Mouse (Mus musculus) c-Kit-negative CD71-positive TER-119-positive erythroid progenitor cells, embryonic 14.5 days (primary cell): ENCODE data around the gene Pi4kb.
"Not testable (repeated sequence)": the region's sequence is repeated elsewhere in the genome, so short reads cannot be mapped to it uniquely, and the experiment has no call there.

Experiments
- DNase-seq: peaks from one replicate; pipeline ENCODE4 v3.0.0-alpha.2; 2013; ENCODE audit warnings: low read depth, low spot score

Pi4kb gene

DNA sequence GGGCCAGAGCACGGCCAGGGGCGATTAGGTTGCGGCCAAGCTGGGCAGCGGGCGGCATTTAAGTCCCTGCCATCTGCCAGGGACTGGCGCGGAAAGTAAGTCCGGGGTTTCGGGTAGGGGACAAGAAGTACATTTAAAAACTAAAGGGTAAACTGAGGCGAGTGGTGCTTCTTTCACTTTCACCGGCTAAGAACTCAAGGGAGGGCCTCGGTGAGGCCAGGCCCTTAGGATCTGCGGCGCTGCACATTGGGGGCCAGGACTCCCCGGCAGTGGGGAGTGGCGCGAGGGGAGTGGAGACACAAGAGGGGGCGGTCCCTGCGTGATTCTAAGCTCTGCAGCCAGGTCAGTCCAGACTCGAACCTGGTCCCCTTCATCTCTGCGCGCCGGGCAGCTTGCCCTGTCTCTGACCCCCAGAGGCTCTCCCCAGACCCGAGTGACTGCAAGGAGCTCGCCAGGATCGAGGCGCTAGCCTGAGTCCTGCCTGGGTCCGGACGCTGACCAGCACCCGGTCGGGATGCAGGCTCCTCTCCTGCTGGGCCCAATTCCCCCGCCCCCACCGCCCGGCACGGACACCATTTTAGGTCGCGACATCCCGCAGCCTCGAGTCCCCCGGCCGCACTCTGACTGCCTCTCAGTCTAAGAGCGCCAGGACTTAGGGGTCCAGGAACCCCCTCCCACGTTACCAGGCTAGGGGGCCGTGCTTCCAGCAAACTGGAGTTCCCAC lies 40.1 kb downstream of the Pi4kb start:
- peak; percentile 30 for DNase-seq

DNA sequence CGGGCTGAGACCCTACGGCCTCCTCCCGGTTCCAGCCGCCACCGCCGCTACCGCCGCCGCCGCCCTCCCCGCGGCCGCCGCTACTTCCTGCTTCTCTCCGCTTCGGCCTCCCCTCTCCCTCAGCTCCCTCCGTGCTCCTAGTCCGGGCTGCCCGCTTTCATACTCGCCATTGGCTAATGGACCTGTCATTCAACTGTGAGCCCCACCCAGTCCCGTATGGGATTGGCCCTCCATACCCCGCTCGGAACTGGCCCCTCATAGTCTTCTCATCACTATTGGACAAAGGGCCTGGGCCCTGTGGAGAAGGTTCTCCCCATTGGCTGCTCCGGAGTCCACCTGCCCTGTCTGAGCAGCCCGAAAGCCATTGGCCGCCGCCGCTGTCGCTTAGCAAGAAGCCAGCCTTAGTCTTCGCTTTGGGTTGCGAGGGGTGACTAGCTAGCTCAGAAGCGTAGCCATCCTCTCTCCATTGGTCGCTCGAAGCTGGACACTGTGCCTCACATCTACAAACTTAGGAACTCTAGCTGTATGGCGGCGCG lies 40.9 kb downstream of the Pi4kb start, which contains the start of gene Zfp687:
Gene Zfp687 (minus strand): TSS at position 112 of the 536 bp plus-strand sequence.
- peak; percentile 100 for DNase-seq

DNA sequence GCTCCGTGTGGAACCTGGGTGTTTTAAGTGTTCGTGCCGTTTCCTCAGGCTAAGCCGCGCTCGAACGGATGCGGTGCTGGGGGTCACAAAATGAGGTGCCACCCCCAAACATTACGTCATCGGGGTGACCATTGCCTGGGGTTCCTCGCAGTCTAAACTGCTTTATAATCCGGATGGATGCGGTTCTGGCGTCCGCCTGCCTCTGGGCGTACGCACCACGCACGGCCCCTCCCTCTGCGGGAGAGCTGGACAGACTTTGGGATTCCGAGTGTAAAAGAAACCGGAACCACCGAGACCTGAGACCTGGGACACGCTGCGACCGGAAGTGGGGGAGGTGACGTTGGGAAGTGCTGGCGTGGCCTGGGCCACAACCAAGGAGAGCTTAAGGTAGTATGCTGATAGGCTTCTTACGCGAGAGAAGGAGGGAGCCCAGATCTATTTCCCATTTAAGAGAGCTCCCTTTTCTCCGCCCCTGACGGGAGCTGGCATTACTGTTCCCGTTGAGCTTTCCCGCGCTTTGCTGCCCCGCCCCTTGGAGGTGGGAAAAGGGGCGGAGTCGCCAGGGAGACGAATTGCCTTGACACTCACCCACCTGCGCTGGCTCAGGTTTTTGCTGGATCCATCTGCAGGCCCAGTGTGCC lies 41.5 kb downstream of the Pi4kb start:
- DNase-seq = peak; percentile 92

DNA sequence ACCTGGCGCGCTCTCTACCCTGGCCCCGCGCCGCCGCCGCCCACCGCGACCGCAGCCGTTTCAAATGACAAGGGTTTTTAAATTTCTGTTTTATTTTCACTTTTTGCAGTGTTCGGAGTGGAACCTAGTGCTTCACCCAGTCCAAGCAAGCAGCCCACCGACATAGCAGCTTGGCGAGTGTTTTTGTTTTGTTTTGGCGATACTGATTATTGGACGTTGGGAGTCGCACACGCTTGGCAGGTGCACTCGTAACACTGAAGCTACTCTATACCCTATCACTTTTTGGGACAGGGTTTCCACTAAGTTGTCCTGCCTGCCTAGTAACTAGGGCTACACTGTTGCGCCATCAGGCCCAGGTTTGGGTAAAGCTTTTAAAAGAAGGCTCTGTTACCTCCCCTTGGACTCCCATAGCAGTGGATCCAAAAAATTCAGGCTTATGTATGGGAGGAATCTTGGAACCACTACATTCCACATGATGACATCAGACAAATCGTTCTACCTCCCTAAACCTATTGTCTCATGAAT lies 42.1 kb downstream of the Pi4kb start:
- no peak for DNase-seq

DNA sequence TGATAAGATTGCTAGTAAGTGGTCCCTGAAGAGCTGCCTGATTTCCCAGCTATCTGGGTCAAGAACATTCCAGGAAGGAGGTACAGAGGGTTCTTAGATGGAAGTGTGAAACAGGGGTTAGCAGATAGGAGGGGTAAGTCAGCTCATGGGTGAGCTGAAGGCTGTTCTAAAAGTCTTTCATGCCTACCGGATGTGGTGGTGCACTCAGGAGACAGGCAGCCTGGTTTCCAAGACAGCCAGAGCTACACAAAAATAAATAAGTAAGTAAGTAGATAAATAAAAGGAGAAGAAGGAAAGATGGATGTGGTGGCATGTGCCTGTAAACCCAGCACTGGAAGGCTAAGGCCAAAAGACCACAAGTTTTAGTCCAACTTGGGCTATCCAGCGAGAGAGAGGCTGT lies 44.2 kb downstream of the Pi4kb start:
- DNase-seq = no peak

DNA sequence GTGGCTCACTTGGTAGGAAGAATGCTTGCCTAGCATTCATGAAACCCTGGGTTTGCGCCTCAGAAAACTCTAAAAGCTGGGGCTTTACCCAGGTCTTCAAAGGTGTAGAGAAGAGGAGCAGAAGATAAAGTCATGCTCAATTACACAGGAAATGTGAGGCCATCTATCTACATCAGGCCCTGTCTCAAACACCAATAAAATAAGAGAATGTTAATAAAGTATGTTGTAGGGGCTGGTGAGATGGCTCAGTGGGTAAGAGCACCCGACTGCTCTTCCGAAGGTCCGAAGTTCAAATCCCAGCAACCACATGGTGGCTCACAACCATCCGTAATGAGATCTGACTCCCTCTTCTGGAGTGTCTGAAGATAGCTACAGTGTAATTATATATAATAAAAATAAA lies 46.4 kb downstream of the Pi4kb start:
- not testable (repeated sequence) for DNase-seq

DNA sequence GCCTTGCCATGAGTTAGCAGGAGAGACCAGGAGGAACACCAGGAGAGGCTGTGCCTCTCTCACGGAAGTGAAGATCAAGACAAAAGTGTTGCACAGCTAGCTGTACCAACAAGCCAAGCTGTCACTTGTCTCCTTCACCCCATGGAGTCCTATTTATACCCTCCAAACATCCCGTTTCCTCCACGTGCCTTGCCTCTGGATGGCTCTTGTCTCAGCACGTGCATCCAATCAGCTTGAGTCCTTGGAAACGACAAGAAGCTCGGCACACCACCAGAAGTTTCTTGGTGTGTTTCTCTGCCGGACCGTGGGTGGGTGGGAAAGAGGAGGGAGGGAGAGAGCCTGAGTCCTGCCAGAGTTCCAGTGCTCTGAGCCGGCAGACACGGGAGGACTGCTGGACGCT lies 50.0 kb downstream of the Pi4kb start:
- no peak for DNase-seq

DNA sequence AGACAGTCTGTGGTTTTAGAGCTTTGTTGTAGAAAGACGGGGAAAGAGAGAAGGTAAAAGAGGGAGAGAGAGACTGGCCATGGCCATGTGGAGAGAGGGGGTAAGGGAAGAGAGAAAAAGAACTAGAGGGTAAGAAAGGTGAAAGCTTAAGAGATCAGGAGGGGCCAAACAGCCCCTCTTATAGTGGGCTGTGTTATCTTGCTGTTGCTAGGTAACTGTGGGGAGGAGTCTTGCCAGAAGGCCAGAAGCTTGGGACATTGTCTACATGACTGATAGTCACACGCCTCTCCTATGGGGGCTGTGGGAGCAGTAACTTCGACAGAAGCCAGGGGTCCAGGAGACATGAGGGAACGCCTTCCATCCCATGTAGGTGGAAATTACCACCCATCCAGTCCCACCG lies 50.7 kb downstream of the Pi4kb start:
- DNase-seq = no peak

DNA sequence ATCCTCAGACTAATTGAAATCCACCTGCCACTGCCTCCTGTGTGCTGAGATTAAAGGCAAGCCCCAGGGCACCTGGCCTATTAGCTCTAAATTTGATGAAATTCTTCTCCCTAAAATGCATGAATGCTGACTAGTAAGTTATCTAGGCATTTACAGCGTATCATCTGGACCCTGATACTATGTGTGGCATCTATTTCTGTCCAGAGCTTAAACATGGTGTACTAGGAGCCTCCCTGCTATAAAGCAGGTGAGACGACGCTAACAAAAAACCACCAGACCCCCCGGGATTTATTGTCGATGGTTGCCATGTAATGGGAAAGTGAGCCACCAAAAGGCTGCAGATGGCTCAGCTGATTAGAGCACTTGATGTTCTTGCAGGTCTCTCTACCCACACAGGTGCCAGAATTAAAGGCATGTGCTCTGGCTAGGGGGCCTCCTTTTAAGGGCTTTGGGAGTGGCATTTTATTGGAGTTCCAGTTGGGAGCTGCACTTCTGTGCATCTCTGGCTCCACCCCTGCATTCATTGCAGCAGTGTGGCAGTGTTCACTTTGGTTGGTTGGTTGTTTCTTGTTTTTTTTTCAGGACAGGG lies 52.6 kb downstream of the Pi4kb start:
- DNase-seq = no peak

DNA sequence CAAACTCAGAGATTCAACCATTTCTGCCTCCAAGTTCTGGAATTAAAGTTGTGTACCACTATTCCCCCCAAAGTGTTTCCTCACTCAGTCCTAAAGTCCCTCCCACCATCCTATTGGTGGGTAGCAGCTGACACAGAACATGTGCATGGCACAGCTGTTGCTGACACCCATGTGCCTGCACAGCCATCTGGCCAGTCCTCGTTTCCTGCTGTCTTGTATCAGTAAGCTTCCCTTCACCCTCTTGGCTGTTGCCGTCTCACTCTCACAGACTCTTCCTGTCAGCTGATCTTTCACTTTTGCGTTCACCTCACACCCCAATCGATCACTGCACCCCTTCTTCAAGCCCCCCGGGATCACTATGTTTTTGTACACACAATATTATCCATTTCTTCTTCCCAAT lies 53.2 kb downstream of the Pi4kb start:
- no peak for DNase-seq

DNA sequence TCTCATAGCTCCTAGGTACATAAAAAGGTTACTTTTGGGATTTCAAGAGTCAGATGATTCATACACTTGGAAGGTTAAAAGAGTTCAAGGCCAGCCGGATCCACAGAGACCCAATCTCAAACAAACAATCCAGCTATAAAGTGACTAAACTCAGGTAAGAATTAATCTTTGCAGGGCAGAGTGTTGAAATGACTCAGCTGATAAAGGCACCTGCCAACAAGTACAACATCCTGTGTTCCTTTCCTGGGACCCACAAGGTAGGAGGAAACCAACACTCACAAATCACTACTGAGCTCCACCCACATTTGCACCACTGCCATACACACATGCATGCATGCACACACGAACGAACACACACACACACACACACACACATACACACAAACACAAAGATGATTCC lies 54.1 kb downstream of the Pi4kb start:
- no peak for DNase-seq

DNA sequence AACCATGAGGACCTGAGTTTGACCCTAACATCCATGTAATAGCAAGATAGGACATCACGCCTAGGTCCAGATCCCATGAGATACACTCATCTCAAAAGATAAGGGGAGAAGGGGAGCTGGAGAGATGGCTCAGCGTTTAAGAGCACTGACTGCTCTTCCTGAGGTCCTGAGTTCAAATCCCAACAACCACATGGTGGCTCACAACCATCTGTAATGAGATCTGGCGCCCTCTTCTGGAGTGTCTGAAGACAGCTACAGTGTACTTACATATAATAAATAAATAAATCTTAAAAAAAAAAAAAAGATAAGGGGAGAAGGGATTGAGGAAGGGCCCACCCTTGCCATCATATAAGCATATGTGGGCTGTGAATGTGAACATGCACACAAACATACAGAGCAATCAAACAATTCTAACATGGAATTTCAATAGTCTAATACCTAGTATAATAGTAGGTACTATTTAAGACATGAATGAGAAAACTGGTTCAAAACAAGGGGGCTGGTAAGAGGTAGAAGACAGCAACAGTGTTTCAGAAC lies 54.8 kb downstream of the Pi4kb start:
- not testable (repeated sequence) for DNase-seq

DNA sequence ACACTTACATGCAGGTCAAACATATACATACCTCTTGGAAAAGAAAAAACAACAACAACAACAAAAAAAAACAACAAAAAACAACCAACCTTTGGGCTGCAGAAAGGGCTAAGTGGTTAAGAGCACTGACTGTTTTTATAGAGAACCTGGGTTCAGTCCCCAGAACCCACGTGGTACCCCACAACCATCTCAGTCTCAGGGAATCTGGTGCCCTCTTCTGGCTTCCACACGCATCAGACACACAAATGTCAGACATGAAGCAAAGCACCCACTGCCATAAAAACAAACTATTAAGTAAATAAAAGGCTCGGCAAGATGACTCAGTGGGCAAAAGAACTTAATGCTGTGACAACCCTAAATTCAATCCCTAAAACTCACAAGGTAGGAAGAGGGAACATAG lies 55.4 kb downstream of the Pi4kb start:
- no peak for DNase-seq

DNA sequence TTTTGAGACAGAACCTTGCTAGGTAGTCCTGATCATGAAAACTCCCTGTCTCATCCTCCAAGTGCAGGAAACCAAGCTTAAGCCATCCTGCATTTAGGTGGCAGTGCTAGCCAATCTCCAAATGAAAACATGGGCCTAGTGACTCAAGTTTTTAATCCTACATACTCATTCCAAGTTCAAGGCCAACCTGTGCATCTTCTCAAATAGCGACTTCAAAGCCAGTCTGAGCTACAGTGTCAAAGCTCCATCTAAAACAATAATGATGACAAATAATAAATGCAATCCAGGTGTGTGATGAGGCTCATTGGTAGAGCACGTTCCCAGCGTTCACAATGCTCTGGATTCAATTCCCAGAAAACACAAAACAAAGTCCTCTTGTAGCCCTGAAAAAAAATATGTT lies 67.1 kb downstream of the Pi4kb start:
- DNase-seq = no peak

DNA sequence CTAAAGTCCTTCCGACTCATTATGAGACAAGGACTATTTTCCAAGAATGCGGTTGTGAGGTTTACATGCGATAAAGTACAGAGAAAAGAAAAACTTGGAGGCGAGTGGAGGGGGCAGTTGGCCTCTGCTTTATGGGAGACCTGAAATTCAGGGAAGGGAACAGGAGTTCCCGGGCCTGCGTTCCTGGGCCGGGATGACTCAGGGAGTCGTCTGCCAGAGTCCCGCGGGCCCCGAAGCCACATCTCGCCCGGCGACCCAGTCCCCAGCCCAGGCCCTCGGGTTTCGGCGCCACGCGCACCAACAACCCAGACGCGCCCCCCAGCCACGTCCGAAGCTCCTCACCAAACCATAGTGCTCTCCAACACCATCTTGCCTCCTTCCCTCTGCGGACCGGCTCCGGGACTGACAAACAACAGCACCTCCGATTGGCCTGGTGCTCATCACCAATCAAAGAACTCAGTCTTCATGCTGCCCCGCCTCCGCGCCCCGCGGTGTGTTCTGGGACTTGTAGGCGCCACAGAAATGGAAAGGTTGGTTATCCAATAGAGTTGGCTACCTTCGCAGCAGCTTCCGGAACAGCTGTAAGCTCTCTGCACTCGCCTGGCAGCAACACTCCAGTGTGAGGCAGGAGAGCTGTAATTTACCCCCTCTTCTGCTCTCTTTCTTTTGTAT lies 67.8 kb downstream of the Pi4kb start, which contains the start of gene Psmd4:
Gene Psmd4 (minus strand): TSS at position 449 of the 672 bp plus-strand sequence.
- peak; percentile 95 for DNase-seq

DNA sequence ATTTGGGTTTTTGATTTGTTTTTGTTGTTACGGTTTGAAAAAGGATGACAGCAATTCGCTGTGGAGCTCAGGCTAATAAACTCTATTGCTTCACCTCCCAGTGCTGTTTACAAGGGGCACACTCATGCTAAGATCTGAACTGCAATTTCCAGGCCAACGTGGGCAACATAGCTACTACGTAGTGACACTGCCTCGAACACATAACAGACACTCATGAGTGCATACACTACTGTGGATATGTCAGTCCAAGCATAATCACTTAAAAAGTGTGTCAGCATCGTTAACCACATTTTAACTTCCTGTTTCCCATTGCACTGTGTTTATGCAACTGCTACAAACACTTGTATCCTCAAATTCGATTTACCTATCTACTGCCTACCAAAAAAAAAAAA lies 68.3 kb downstream of the Pi4kb start:
- DNase-seq = no peak

DNA sequence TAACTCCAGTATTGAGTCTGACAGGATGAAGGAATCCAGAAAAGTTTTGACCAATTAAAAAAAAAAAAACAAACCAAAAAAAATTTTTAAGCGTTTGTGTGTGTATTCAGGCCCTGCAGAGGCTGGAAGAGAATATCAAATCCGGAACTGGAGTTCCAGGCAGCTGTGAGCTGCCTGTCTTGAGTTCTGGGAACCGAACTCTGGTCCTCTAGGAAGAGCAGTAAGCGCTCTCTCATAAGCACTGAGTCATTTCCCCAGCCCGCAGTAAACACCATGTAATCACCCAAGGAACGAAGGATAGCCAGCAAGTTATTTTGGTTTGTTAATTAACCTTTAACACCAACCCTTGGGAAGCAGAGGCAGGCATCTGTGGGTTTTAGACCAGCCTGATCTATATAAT lies 68.7 kb downstream of the Pi4kb start:
- no peak for DNase-seq

DNA sequence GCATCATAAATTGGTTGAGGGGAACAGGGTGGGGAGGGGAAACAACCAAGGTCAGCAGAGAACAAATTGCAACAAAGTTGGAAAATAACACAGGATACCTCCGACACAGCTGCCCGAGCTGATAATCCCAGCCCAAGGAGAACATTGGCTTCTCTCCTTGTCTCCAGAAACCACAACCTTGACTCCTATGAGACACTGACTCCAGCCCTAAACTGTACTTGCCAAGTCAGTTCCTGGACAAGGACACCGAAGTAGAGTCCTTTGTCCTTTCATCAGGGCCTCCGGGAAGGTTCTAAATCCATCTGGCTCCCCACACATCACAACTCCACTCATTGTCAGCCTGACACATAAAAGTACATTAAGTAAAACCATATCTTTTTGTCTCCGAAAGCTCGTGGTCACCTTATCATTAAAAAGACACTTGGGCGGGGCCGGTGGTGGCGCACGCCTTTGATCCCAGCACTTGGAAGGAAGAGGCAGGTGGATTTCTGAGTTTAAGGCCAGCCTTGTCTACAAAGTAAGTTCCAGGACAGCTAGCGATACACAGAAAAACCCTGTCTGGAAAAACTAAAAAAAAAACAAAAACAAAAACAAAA lies 72.0 kb downstream of the Pi4kb start:
- DNase-seq = no peak

DNA sequence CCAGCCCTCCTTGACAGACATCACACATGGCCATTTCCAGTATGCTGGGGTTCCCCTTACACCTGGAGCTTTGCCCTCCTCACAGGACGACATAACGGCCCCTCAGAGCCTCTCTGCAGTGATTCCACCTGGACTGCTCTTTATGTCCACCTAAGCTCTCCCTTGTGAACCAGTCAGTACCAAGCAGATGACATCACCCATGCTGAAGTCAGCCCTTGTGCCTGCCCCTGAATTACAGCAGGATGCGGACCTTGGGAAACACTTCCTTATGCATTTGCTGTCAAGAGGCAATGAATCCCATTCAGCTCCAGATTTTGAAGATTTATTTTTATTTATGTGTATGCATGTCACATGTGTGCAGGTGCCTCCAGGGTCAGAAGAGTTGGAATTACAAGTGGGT lies 73.4 kb downstream of the Pi4kb start:
- no peak for DNase-seq

DNA sequence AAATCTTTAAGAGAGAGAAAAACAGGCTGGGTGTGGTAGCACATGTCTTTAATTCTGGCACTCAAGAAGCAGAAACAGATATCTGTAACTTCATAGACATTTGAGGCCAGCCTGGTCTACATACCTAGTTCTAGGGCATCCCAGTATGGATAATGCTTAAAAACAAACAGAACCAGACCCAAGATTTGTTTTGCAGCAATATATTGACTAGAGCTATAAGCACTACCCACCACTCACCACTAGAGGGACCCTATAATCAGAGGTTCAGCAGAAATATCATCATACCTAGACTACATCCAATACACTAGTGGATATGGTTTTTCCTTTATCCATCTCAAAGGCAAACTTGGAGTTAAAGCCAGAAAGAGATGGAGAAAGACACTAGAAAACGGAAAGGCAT lies 78.4 kb downstream of the Pi4kb start:
- peak; percentile 56 for DNase-seq

DNA sequence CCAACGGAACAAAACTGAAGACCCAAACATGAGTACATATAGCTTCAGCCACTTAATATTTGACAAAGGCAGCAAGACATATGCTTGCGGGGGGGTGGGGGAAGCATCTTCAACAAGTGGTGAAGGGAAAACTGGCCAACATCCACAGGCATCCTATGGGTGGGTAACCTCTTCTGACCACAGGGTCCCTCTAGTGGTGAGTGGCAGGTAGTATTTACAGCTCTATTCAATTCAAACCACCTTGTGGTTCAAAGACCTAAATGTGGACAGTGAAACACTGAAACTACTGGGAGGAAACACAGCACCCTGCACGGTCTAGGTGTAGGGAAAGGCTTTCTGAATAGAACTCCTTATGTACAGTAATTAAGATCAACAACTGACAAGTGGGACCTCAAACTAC lies 79.2 kb downstream of the Pi4kb start:
- peak; percentile 53 for DNase-seq
